Mouse (Mus musculus): ENCODE results near the gene G6pdx.

The G6pdx gene
- long read RNA-seq, experiment 1, transcript G6pdx-201 (13 exons, 2,652 nt): major isoform, 173 of 202 reads
- long read RNA-seq, experiment 1, partial matches to known transcripts: 18 of 202 reads
- long read RNA-seq, experiment 1, other reads (novel, unspliced or antisense): 8 of 202 reads
- long read RNA-seq, experiment 2, transcript G6pdx-201 (13 exons, 2,652 nt): major isoform, 107 of 128 reads
- long read RNA-seq, experiment 2, transcript G6pdx-202 (5 exons, 580 nt): minor isoform, 5 of 128 reads
- long read RNA-seq, experiment 2, partial matches to known transcripts: 8 of 128 reads
- long read RNA-seq, experiment 2, other reads (novel, unspliced or antisense): 6 of 128 reads

DNA sequence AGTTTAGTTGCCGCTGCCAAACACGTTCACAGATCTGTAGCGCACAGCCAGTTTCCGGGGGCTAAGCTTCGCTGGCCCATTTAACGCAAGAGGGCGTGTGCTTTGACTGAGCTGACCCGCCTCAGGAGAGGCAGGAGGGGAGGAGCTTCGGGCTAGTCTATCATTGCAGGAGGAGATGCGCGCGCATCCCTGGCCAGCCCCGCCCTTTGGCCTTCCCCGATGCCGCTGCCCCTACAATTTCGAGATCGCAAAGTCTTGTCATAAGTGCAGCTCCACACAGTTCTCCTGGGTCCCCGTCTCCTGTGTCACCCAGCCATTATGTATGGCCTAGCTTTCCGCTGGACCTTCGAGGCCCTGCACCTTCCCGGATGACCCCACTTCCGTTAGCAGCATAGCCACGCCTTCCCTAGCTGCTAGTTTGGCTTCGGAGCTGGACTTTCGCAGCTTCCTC, at the start of gene G6pdx:
G6pdx (minus strand) TSS at position 369 of the 451 bp plus-strand sequence.
- intact Hi-C loops (cut with DNase I): no loop called here

- intact Hi-C loops (cut with DNase I): no loop called here
Measured at GRCm38 (mm10) chrX:74452773-74453172, 23.8 kb upstream of the G6pdx start.

GRCm38 (mm10) chrX:74451157-74451912, 22.3 kb upstream of the G6pdx start:
- intact Hi-C loops (cut with DNase I): no loop called here

DNA sequence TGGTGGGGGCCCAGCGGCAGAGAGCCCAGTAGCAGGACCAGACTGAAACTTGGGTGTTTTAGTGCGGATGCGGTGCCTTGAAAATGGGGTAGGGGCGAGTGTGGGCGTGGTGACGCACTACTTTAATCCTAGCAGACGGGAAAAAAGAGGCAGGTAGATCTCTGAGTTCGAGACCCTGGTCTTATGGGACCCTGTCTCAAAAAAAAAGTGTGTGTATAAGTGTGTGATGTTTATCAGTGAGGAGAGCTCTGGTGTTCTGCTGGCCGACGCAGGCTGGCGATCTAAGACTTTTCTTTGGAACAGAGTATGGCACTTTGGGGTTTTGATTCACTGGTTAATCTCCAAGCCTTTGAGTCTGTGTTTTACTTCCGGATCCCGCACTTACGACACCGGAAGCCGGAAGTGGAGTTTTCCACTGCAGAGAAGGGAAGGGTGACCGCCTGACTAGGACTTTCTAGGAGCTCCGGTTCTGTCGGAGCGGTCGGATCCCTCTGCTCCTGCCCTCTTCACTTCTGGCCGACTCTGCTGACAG, 362 bp upstream of the G6pdx start:
- intact Hi-C loops (cut with DNase I): no loop called here

- intact Hi-C loops (cut with DNase I): no loop called here
Measured at GRCm38 (mm10) chrX:74428146-74428825, 708 bp downstream of the G6pdx start.

DNA sequence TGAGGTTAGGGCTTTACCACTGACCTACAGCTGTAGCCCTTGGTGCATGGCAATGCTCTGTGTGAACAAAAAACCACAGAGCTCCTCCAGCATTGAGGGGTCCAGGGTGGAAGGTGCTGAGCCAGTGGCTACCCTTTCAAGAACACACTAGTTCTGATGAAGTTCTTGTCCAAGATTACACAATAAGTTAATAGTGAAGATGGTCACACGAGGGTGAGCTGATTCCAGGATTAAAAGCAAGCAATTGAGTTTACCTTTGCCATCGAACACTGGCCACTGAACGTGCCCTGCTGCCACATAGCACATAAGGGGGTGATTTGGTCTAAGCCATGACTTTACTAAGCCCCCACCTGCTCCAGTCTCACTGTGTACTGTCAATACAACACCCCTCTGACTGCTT, 1.9 kb downstream of the G6pdx start:
- intact Hi-C loops (cut with DNase I): no loop called here

DNA sequence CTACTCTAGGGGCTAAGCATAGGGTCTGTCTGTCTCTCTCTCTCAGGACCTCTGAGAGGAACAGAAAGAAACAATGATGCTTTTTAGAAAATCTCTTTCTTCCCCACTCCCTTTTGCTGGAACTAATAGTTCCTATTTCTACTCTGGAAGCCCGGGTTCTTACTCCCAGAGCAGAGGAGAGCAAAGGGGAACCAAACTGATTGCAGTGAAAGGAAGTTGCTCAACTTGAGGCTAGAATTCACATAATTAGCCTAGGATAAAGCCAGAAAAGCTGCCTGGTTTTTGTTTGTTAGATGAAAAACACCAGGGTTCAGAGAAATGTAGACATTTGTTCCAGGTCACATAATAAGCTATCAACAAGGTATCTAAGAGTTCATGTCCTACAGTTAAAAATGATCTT, 2.7 kb downstream of the G6pdx start:
- intact Hi-C loops (cut with DNase I): no loop called here

- intact Hi-C loops (cut with DNase I): no loop called here
Measured at GRCm38 (mm10) chrX:74425195-74425594, 3.8 kb downstream of the G6pdx start.

DNA sequence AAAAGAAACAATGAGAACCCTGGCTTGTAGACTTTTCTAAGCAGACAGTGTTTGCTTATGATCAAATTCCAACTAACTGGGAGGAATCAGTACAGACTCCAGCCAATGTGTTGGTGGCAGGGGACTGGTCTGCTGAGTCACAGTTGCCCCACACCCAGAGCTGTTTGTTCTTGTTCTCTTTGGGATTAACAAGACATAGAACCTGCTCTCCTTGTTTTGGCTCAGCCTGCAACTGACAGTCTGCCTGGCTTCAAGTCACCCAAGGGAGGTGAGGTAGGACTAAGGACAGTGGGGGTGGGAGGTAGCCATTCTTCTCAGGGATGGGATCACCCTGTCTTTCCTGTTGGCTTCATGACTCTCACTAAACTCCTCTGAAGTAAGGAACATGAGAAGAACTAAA, 4.6 kb downstream of the G6pdx start:
- intact Hi-C loops (cut with DNase I): no loop called here

GRCm38 (mm10) chrX:74413377-74413776, 15.6 kb downstream of the G6pdx start:
- intact Hi-C loops (cut with DNase I): loop anchor here (2.0 to 10.0 kb wide), 2 partner anchors 165 to 289 kb away; partner anchors contain the start of genes Flna and Opn1mw

DNA sequence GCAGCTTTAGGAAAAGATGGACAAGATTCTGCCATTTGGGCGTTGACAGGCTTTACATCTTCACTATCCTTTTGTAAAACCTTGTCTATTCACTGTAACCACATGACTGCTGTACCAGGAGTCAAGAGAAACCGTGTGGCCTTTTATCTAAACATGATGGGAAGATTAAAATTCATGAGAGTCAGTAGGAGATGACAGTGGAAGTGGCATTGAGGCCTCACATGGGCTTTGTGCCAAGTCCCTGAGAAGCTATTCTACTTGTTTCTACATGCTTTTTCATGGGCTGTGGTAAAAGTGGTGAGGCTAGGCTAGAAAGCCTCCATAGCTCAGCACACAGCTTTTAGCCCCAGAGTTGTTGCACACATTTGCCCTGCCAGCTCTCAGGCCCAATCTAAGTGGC, 20.7 kb downstream of the G6pdx start:
- intact Hi-C loops (cut with DNase I): no loop called here

DNA sequence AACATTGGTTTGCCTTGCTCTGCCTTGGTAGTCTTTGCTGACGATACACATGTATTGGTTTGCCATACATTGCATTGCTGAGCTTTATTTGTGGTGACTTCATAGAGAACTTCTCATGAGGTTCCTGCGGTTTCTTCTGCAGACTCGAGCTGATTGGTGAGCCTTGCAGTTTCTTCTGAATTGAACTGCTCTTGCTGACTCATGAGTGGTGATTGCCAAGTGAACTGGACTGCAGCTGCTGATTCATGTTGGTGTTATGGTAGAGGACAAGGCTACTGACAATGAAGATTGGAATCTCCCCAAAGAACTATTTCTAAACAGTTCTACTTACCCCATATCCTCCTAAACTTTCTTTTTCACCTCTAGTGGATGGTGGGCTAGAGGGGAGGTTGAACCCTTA, 28.9 kb downstream of the G6pdx start:
- intact Hi-C loops (cut with DNase I): no loop called here

DNA sequence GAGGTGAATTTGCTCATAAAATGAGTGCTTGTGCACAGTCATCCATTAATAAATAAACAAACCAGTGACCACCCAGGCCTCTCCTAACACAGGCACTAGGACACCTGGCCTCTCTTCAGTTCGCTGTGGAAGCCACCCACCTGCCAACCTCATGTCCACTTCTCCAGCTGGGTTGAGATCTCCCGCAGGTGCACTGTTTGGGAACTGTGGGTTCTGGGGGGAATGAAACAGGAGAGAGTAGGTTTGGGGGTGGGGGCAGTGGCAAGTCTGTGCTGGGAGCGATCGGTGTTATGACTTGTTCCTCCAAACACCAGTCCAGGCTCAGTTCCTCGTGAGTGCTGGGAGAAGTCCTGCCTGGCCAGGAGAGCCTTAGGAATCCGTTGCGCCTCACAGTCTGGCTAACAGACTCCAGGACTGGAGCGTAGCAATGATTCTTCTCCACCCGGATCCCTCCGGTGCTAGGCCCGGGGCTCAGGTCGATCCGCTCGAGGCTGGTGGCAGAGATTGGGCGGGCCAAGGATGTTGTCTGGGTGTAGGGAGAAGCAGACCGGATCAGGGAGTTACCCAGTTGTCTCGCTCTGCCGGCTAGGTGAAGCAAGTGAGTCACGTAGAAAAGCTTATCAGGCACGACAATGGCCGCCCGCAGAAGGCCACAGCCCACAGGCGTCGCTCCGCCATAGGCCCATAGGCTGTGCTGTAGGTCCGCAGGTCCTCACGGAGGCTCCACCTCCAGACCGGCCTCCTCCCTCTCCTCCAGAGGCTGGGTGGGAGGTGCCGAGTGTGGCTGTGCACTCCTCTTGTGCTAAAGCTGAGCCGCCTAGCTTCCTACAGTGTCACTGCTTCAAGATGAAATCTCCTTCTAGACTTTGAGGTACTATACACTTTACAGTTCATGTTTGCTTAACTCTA, 36.2 kb downstream of the G6pdx start, which contains the start of the genes Fam3a and Ikbkg:
Fam3a (minus strand) TSS at position 738 of the 909 bp plus-strand sequence.
Ikbkg (plus strand) TSS at position 756 of the 909 bp plus-strand sequence.
- intact Hi-C loops (cut with DNase I): no loop called here

GRCm38 (mm10) chrX:74388153-74388552, 40.8 kb downstream of the G6pdx start:
- intact Hi-C loops (cut with DNase I): no loop called here

- intact Hi-C loops (cut with DNase I): no loop called here
Measured at GRCm38 (mm10) chrX:74384451-74384850, 44.5 kb downstream of the G6pdx start.

- intact Hi-C loops (cut with DNase I): no loop called here
Measured at GRCm38 (mm10) chrX:74372888-74373549, 56.0 kb downstream of the G6pdx start, which contains the start of the genes Ubl4a and Slc10a3. Ubl4a (minus strand) TSS chrX:74373218. Slc10a3 (minus strand) TSS chrX:74373349.

DNA sequence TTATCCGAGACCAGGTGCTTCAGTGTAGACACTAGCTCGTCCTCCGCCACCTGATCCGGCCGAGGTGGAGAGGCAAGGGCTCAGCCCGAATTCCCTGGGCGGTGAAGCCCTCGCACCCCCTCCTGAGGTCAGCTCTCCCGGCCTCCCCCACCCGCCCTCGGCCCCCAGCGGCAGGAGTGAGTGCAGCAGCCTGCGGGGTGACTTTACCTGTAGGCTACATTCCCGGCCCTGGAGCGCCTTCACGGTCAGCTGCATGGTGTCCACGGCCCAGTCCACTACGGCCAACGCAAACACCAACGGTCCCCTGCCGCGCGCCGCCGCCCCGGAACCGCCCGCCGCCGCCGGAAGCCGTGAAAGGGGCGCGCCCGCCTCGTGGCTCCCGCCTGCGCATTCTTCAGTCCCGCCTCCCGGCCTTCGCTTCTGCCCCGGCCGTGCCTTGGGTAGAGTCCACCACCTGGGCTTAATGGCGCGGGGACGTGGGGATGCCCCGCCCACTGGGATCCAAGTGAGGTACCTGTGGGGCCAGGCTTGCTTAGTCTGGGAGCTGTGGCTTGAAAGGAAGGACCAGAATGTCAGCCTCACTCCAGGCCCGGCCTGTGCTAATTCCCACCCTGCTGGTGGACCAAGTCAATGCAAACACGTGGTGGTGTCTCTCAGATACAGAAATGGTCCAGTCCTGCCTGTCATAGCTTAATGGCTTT, 60.6 kb downstream of the G6pdx start:
- intact Hi-C loops (cut with DNase I): loop anchor here (5.0 kb wide), 1 partner anchor 56 kb away; the partner anchor contains the start of gene Fam50a

GRCm38 (mm10) chrX:74367512-74367911, 61.5 kb downstream of the G6pdx start:
- intact Hi-C loops (cut with DNase I): loop anchor here (5.0 kb wide), 1 partner anchor 55 kb away; the partner anchor contains the start of gene Fam50a
